Mouse (Mus musculus): ENCODE results near the gene Asah2. TPM values are rescaled to one million over a fixed set of nuclear protein-coding genes. Genes with fewer than 3 reads are reported as not detected.
"Not testable (repeated sequence)": the region's sequence is repeated elsewhere in the genome, so short reads cannot be mapped to it uniquely, and the experiment has no call there.

The Asah2 gene
- polyA plus RNA-seq (2016; fragmentation: Nextera tagmentation; extraction: Ambion mirVana): 0.72 and 0.77 TPM in 2 replicates

DNA sequence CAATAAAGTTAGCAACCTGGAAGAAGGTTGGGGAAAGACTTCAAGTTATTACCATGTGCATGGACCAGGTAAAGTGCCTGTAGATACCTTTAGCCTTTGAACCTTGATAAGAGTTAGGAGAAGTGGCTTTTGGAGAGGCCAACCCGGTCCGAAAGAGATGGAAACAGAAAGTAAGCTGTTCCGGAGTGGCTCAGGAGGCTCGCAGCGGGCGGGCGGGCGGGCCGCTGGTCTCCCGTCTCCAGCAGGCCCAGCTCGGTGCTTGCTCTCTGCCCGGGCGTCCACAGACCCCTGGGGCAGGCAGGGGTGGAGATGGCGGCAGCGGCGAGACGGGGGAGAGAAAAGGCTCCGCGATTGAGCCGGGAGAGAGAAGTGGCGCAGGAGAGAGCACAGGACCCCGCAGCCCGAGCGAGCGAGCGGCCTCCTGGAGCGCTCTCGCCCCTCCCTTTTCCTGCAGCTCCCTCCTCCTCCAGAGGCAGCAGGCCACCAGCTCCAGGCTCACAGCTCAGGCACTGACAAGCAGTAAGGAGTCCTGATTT, at the start of gene Asah2:
TSS of gene Asah2 (minus strand) at position 441 of the 536 bp plus-strand sequence.
- H3K4me2 ChIP-seq (replicated peaks): peak within 1 kb of the TSS; percentile 68
- WGBS: 1% methylated on average over 28 of the region's 28 CpGs
- H3K27ac ChIP-seq: no peak within 1 kb of the TSS
- H3K36me3 ChIP-seq: no peaks in the 10 kb centered on the region
- no peaks in the 10 kb centered on the region for H3K9me3 ChIP-seq
- no peaks in the 10 kb centered on the region for H3K27me3 ChIP-seq (replicated peaks)
- peak within 1 kb of the TSS; percentile 76 for H3K9ac ChIP-seq
- H3K4me3 ChIP-seq: peak within 1 kb of the TSS; percentile 63
- H3K4me1 ChIP-seq: peaks cover 3% of the 10 kb centered on the region
- peak; percentile 96 for ATAC-seq (ENCODE audit: low FRiP score, low read depth)

- Histone ChIP-seq H3K4me3 (no peak overlapping the region), H3K27me3 (replicated peaks) (no peaks in the 10 kb centered on the region), H3K36me3 (peaks cover 4% of the 10 kb centered on the region; the same call in 1 of the 2 replicates), H3K9me3 (no peaks in the 10 kb centered on the region), H3K9ac (no peak overlapping the region), H3K27ac (no peak overlapping the region), H3K4me2 (replicated peaks) (no peak overlapping the region), H3K4me1 (no peaks in the 10 kb centered on the region)
- ATAC-seq (ENCODE audit: low FRiP score, low read depth): no peak
- WGBS: 93% methylated on average over 6 of the region's 6 CpGs
Observed at GRCm38 (mm10) chr19:32157045-32157444, 49.0 kb upstream of the Asah2 start.

GRCm38 (mm10) chr19:32152529-32152928, 44.5 kb upstream of the Asah2 start:
- no peak for ATAC-seq (ENCODE audit: low FRiP score, low read depth)
- Histone ChIP-seq H3K9ac (no peak overlapping the region), H3K4me3 (no peak overlapping the region), H3K27me3 (replicated peaks) (no peaks in the 10 kb centered on the region), H3K9me3 (no peaks in the 10 kb centered on the region), H3K36me3 (no peaks in the 10 kb centered on the region), H3K4me1 (no peaks in the 10 kb centered on the region), H3K4me2 (replicated peaks) (no peak overlapping the region), H3K27ac (no peak overlapping the region)
- WGBS: 83% methylated on average over 6 of the region's 6 CpGs

- no peaks in the 10 kb centered on the region for H3K4me1 ChIP-seq
- WGBS: 91% methylated on average over 5 of the region's 5 CpGs
- no peak for ATAC-seq (ENCODE audit: low FRiP score, low read depth)
- H3K27me3 ChIP-seq (replicated peaks): no peaks in the 10 kb centered on the region
- H3K4me3 ChIP-seq: no peak overlapping the region
- no peak overlapping the region for H3K4me2 ChIP-seq (replicated peaks)
- H3K27ac ChIP-seq: no peak overlapping the region
- H3K9ac ChIP-seq: no peak overlapping the region
- no peaks in the 10 kb centered on the region for H3K36me3 ChIP-seq
- H3K9me3 ChIP-seq: no peaks in the 10 kb centered on the region
Observed at GRCm38 (mm10) chr19:32148710-32149109, 40.7 kb upstream of the Asah2 start.

GRCm38 (mm10) chr19:32142383-32142782, 34.4 kb upstream of the Asah2 start:
- no peak for ATAC-seq (ENCODE audit: low FRiP score, low read depth)
- WGBS: 91% methylated on average over 6 of the region's 6 CpGs
- H3K36me3 ChIP-seq: no peaks in the 10 kb centered on the region
- H3K4me1 ChIP-seq: no peaks in the 10 kb centered on the region
- no peaks in the 10 kb centered on the region for H3K27me3 ChIP-seq (replicated peaks)
- H3K4me3 ChIP-seq: no peak overlapping the region
- H3K4me2 ChIP-seq (replicated peaks): no peak overlapping the region
- no peaks in the 10 kb centered on the region for H3K9me3 ChIP-seq
- no peak overlapping the region for H3K27ac ChIP-seq
- H3K9ac ChIP-seq: no peak overlapping the region

- Histone ChIP-seq H3K9ac (no peak overlapping the region), H3K36me3 (no peaks in the 10 kb centered on the region), H3K9me3 (no peaks in the 10 kb centered on the region), H3K27me3 (replicated peaks) (no peaks in the 10 kb centered on the region), H3K4me3 (no peak overlapping the region), H3K27ac (no peak overlapping the region), H3K4me2 (replicated peaks) (no peak overlapping the region), H3K4me1 (peaks cover 4% of the 10 kb centered on the region; the same call in 1 of the 2 replicates)
- WGBS: 86% methylated on average over 14 of the region's 14 CpGs
- ATAC-seq (ENCODE audit: low FRiP score, low read depth): no peak
Observed at GRCm38 (mm10) chr19:32138361-32139088, 30.5 kb upstream of the Asah2 start.

- ATAC-seq (ENCODE audit: low FRiP score, low read depth): no peak
- no peaks in the 10 kb centered on the region for H3K9me3 ChIP-seq
- no peaks in the 10 kb centered on the region for H3K36me3 ChIP-seq
- no peak overlapping the region for H3K9ac ChIP-seq
- no peak overlapping the region for H3K4me3 ChIP-seq
- H3K27me3 ChIP-seq (replicated peaks): no peaks in the 10 kb centered on the region
- H3K4me2 ChIP-seq (replicated peaks): no peak overlapping the region
- 87% methylated on average over 5 of the region's 5 CpGs for WGBS
- no peak overlapping the region for H3K27ac ChIP-seq
- peaks cover 4% of the 10 kb centered on the region; the same call in 1 of the 2 replicates for H3K4me1 ChIP-seq
Observed at GRCm38 (mm10) chr19:32137904-32138303, 29.9 kb upstream of the Asah2 start.

GRCm38 (mm10) chr19:32136888-32137625, 29.0 kb upstream of the Asah2 start:
- ATAC-seq (ENCODE audit: low FRiP score, low read depth): no peak
- no peaks in the 10 kb centered on the region for H3K36me3 ChIP-seq
- 60% methylated on average over 4 of the region's 4 CpGs for WGBS

DNA sequence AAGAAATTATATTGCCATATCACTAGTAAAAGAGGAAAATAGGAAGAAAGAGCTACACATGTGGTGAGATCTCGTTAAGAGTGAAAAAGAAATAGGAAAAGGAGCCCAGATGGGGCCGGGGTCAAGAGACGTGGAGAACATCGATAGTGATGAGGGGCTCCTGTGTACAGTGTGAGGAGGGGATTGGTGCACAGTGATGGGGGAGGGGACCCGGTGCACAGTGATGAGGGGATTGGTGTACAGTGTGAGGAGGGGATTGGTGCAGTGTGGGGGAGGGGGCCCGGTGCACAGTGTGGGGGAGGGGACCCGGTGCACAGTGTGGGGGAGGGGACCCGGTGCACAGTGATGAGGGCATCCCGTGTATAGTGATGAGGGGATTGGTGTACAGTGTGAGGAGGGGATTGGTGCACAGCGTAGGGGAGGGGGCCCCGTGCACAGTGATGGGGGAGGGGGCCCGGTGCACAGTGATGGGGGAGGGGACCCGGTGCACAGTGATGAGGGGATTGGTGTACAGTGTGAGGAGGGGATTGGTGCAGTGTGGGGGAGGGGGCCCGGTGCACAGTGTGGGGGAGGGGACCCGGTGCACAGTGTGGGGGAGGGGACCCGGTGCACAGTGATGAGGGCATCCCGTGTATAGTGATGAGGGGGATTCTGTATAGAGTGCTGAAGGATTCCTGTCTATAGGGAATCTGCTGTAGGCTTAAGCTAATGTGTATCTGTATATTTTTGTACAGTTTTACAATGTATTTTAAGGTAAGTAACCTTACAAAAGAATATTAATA, 23.9 kb upstream of the Asah2 start:
- 92% methylated on average over 16 of the region's 17 CpGs for WGBS
- H3K9me3 ChIP-seq: not testable (repeated sequence)

More at GRCm38 (mm10) chr19:32136888-32137625, 29.0 kb upstream of the Asah2 start:
- Histone ChIP-seq H3K4me2 (replicated peaks) (no peak overlapping the region), H3K9me3 (no peaks in the 10 kb centered on the region), H3K27ac (no peak overlapping the region), H3K27me3 (replicated peaks) (no peaks in the 10 kb centered on the region), H3K9ac (no peak overlapping the region), H3K4me3 (no peak overlapping the region), H3K4me1 (peaks cover 4% of the 10 kb centered on the region; the same call in 1 of the 2 replicates)

DNA sequence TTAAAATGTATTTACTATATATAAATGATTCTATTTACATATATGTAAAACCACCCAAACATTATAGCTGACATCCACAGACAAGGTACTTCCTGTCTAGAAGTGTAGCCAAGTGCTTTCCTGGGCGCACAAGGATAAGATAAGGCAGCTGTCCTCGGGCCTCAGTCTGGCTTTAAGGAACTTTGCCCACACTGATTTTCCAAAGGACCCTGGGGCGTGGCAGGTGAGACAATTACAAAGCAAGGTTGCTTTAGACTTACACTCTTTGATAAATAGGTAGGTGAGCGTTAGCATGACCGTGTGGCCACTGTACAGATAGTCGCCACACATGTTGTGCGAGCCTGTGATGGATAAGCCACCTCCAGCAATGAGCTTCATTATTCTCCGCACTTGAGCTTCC, 21.3 kb upstream of the Asah2 start:
- 95% methylated on average over 8 of the region's 8 CpGs for WGBS
- no peak for ATAC-seq (ENCODE audit: low FRiP score, low read depth)
- Histone ChIP-seq H3K27ac (no peak overlapping the region), H3K36me3 (no peaks in the 10 kb centered on the region), H3K9me3 (no peaks in the 10 kb centered on the region), H3K4me2 (replicated peaks) (no peak overlapping the region), H3K4me3 (no peak overlapping the region), H3K9ac (no peak overlapping the region), H3K27me3 (replicated peaks) (no peaks in the 10 kb centered on the region), H3K4me1 (no peaks in the 10 kb centered on the region)

More for the DNA sequence above, 23.9 kb upstream of the Asah2 start:
- ATAC-seq (ENCODE audit: low FRiP score, low read depth): peak; percentile 48
- H3K4me3 ChIP-seq; H3K27me3 ChIP-seq (replicated peaks); H3K4me2 ChIP-seq (replicated peaks); H3K4me1 ChIP-seq; H3K9ac ChIP-seq; H3K27ac ChIP-seq; H3K36me3 ChIP-seq: not testable (repeated sequence)

DNA sequence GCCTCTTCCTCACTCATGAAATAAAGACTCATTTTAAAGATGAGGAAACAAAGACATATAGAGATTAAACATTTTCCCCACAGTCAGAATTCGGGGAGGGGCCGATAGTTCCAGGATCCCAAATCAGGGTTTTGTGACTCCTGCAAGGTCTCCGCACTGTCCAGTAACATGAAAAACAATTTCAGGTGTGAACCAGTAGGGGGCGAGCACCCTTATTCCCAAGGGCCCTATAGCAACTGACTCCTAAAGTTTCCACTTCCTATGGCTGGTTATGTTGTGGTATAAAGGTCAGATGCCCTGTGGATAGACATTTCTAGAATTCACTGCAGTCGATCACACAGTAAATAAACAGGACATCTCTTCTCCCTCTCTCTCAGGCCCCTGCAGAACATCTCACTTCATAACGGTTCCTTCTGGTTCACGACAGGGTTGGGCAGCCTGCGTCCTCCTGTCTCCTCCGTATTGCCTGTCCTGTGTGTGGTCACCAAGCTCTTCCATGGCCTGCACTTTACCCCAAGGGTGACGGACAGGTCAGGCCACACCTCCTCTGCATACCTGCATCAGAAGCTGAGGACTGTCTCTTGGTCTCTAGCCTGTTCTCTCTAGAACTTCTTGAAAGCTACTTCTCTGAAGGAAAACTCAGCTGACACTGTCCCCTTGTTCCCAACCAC, 19.3 kb upstream of the Asah2 start:
- Histone ChIP-seq H3K27ac (no peak overlapping the region), H3K4me3 (no peak overlapping the region), H3K9me3 (no peaks in the 10 kb centered on the region), H3K4me1 (no peaks in the 10 kb centered on the region), H3K4me2 (replicated peaks) (no peak overlapping the region), H3K36me3 (no peaks in the 10 kb centered on the region), H3K9ac (no peak overlapping the region), H3K27me3 (replicated peaks) (no peaks in the 10 kb centered on the region)
- ATAC-seq (ENCODE audit: low FRiP score, low read depth): no peak
- WGBS: 76% methylated on average over 10 of the region's 10 CpGs

Data from neural tube, embryonic 12.5 days (tissue).